Mouse (Mus musculus) liver, embryonic 14.5 days (tissue): ENCODE data around the gene Nuf2.

ENCODE experiments used
- CTCF ChIP-seq: IDR thresholded peaks from 2 replicates; pipeline ENCODE4 v1.5.1; 2016; ENCODE audit warnings: antibody characterized with exemption, low read depth, control low read depth
- EP300 ChIP-seq: IDR thresholded peaks from 2 replicates; pipeline ENCODE4 v1.6.1; 2016; ENCODE audit warnings: antibody characterized with exemption, low read depth

GRCm38 (mm10) chr1:169459071-169459782 lies 72.0 kb downstream of the Nuf2 start:
- peak; percentile 70 for TF ChIP-seq CTCF
- no peak for TF ChIP-seq EP300
